Comparison of ENCODE assay signal across 8 mouse cellular contexts in genomic region chr1:66655747-66656119, GRCm38 (mm10). TPM values are rescaled to one million over a fixed set of nuclear protein-coding genes. Genes with fewer than 3 reads are reported as not detected.
DNase-seq lines count a peak whose midpoint lies in the region; ATAC-seq and TF ChIP-seq lines count a peak whose summit lies in the region.

No protein-coding gene starts in this region.

- no peak overlapping the region for H3K4me3 ChIP-seq in left cerebral cortex, adult 2 months
- H3K4me3 ChIP-seq in forebrain, embryonic 12.5 days (replicated peaks): no peak overlapping the region

- intact Hi-C loops in left cerebral cortex, adult 2 months (cut with DNase I): loop anchor here (2.0 kb wide), 1 partner anchor 551 kb away; no protein-coding TSS in a partner anchor
- intact Hi-C loops in left cerebral cortex, postnatal 36 days (cut with DNase I): loop anchor here (5.0 kb wide), 1 partner anchor 553 kb away; no protein-coding TSS in a partner anchor

- no peaks in the 10 kb centered on the region for H3K36me3 ChIP-seq in forebrain, embryonic 12.5 days (replicated peaks)

- peaks cover 12% of the 10 kb centered on the region for H3K4me1 ChIP-seq in forebrain, embryonic 12.5 days

- no peaks in the 10 kb centered on the region for H3K9me3 ChIP-seq in forebrain, embryonic 12.5 days

- TF ChIP-seq CTCF in left cerebral cortex, adult 2 months (IDR thresholded peaks at IDR 0.05): peak; percentile 80

- H3K27me3 ChIP-seq in forebrain, embryonic 12.5 days: no peaks in the 10 kb centered on the region

- no peak overlapping the region for H3K9ac ChIP-seq in forebrain, embryonic 12.5 days

- no peak overlapping the region for H3K4me2 ChIP-seq in forebrain, embryonic 12.5 days

- peak; percentile 74 for ATAC-seq in forebrain, embryonic 12.5 days (ENCODE audit: low FRiP score)

- DNase-seq in left cerebral cortex, adult 2 months (ENCODE audit: extremely low spot score in 1 of 2, low spot score in 2 of 2): no peak
- DNase-seq in left cerebral cortex, postnatal 36 days (ENCODE audit: low spot score in 2 of 2): no peak
- DNase-seq in R1 (ENCODE audit: low read depth, low spot score): peak; percentile 43
- DNase-seq in naive thymus-derived CD4-positive, alpha-beta T cell, adult 2 months (ENCODE audit: low read depth): peak; percentile 67
- no peak for DNase-seq in thymus, postnatal 4 days
- DNase-seq in adrenal gland, adult 2 months: no peak
- DNase-seq in adrenal gland, adult 8-10 months: no peak

- H3K27ac ChIP-seq in left cerebral cortex, adult 2 months: no peak overlapping the region
- no peak overlapping the region for H3K27ac ChIP-seq in forebrain, embryonic 12.5 days

RNA-seq across cellular contexts. Expression of gene Rpe, which starts 44.9 kb away (rescaled TPM):
- 10 to 100 TPM; 34.6 to 38.5 TPM for total RNA-seq in left cerebral cortex, adult 2 months (2021)
- 10 to 100 TPM; 31.4 to 32.4 TPM for total RNA-seq in left cerebral cortex, postnatal 36 days (2021)
- polyA plus RNA-seq in forebrain, embryonic 12.5 days (2016; fragmentation: Nextera tagmentation; extraction: Ambion mirVana): 54.6 and 56.6 TPM in 2 replicates
- total RNA-seq in adrenal gland, adult 2 months (2021): 10 to 100 TPM; 74.5 to 81.4 TPM
- 25.7 and 26.0 TPM in 2 replicates for polyA plus RNA-seq in adrenal gland, adult 2 months (2012; rRNA removed)
- 10 to 100 TPM; 57.7 to 98.1 (median 71.6) TPM for total RNA-seq in adrenal gland, adult 8-10 months (2022)

Comparison
In these comparisons a context has a peak if more than half of its experiments do, and no peak if none do; other contexts are left out.
1. DNase-seq: peak in R1 (single experiment) and naive thymus-derived CD4-positive, alpha-beta T cell, adult 2 months (single experiment); none in left cerebral cortex, adult 2 months (0 of 2), left cerebral cortex, postnatal 36 days (0 of 2), thymus, postnatal 4 days (single experiment), adrenal gland, adult 2 months (single experiment) and adrenal gland, adult 8-10 months (single experiment).